ENCODE assay signal across 7 mouse cellular contexts in genomic region chr1:189727884-189728783, GRCm38 (mm10). TPM values are rescaled to one million over a fixed set of nuclear protein-coding genes. Genes with fewer than 3 reads are reported as not detected.
DNase-seq lines count a peak whose midpoint lies in the region; ATAC-seq and TF ChIP-seq lines count a peak whose summit lies in the region.

Gene Ptpn14 (plus strand): TSS chr1:189728268.

- H3K27ac ChIP-seq in brown adipose tissue, adult 24 weeks (replicated peaks; ENCODE audit: low read depth, low read length) = peak within 1 kb of the TSS; percentile 93
- H3K27ac ChIP-seq in intestine, embryonic 14.5 days (ENCODE audit: low read depth) = peak within 1 kb of the TSS; percentile 96
- peak within 1 kb of the TSS; percentile 95 for H3K27ac ChIP-seq in limb, embryonic 12.5 days
- H3K27ac ChIP-seq in midbrain, embryonic 14.5 days (replicated peaks; ENCODE audit: low read depth, low read length) = 0 out of 2 replicates have a peak within 1 kb of the TSS, but pooled peaks have one; percentile 2
- peak within 1 kb of the TSS; percentile 99 for H3K27ac ChIP-seq in stomach, embryonic 16.5 days (ENCODE audit: low read length)

- peaks cover 15% of the 10 kb centered on the region for H3K4me1 ChIP-seq in brown adipose tissue, adult 24 weeks (ENCODE audit: control insufficient read depth, insufficient read depth, insufficient read length, low read length)
- H3K4me1 ChIP-seq in intestine, embryonic 14.5 days (replicated peaks; ENCODE audit: control insufficient read depth, insufficient read depth, low read length) = peaks cover 25% of the 10 kb centered on the region; the same call in 1 of the 2 replicates
- H3K4me1 ChIP-seq in limb, embryonic 12.5 days (replicated peaks) = peaks cover 50% of the 10 kb centered on the region
- peaks cover 13% of the 10 kb centered on the region for H3K4me1 ChIP-seq in midbrain, embryonic 14.5 days (ENCODE audit: control insufficient read depth, insufficient read depth, low read length)
- H3K4me1 ChIP-seq in stomach, embryonic 16.5 days (ENCODE audit: control insufficient read depth, insufficient read depth, low read length) = peaks cover 35% of the 10 kb centered on the region

- TF ChIP-seq CTCF in Patski (IDR thresholded peaks at IDR 0.05) = no peak

- H3K27me3 ChIP-seq in Patski = no peaks in the 10 kb centered on the region
- H3K27me3 ChIP-seq in intestine, embryonic 14.5 days (replicated peaks; ENCODE audit: control insufficient read depth, insufficient read depth, low read length) = no peaks in the 10 kb centered on the region
- H3K27me3 ChIP-seq in limb, embryonic 12.5 days = no peaks in the 10 kb centered on the region
- peaks cover 25% of the 10 kb centered on the region for H3K27me3 ChIP-seq in midbrain, embryonic 14.5 days (ENCODE audit: control insufficient read depth, insufficient read depth, low read length)
- no peaks in the 10 kb centered on the region for H3K27me3 ChIP-seq in stomach, embryonic 16.5 days (ENCODE audit: control insufficient read depth, insufficient read depth, low read length)

- H3K4me2 ChIP-seq in intestine, embryonic 14.5 days (ENCODE audit: low read length) = peak within 1 kb of the TSS; percentile 85
- H3K4me2 ChIP-seq in limb, embryonic 12.5 days = peak within 1 kb of the TSS; percentile 79
- peak within 1 kb of the TSS; percentile 98 for H3K4me2 ChIP-seq in midbrain, embryonic 14.5 days (ENCODE audit: low read length)
- peak within 1 kb of the TSS; percentile 85 for H3K4me2 ChIP-seq in stomach, embryonic 16.5 days (ENCODE audit: low read depth, low read length)

- no peaks in the 10 kb centered on the region for H3K36me3 ChIP-seq in intestine, embryonic 14.5 days (ENCODE audit: control insufficient read depth, insufficient read depth, low read length)
- no peaks in the 10 kb centered on the region for H3K36me3 ChIP-seq in limb, embryonic 12.5 days
- no peaks in the 10 kb centered on the region for H3K36me3 ChIP-seq in midbrain, embryonic 14.5 days (ENCODE audit: control insufficient read depth, insufficient read depth, low read length)
- H3K36me3 ChIP-seq in stomach, embryonic 16.5 days (ENCODE audit: control insufficient read depth, insufficient read depth, low read length) = no peaks in the 10 kb centered on the region

- POLR2A ChIA-PET in Patski (lab: Charles Lee) = interaction anchor here (0.6 to 2.3 kb wide), 9 partner anchors 12 to 193 kb away, joined by 3 to 7 read pairs (median 4); partner anchors contain the start of gene Smyd2

- in situ Hi-C loops in Patski (cut with MboI; ENCODE audit: low pct_unique_long_range_greater_than_20kb) = loop anchor here (5.0 kb wide), 1 partner anchor 59 kb away; no protein-coding TSS in a partner anchor

- intact Hi-C loops in gastrocnemius, postnatal 36 days (cut with DNase I) = loop anchor here (2.0 kb wide), 1 partner anchor 83 kb away; no protein-coding TSS in a partner anchor

- no peaks in the 10 kb centered on the region for H3K9me3 ChIP-seq in intestine, embryonic 14.5 days (ENCODE audit: control insufficient read depth, low read length)
- no peaks in the 10 kb centered on the region for H3K9me3 ChIP-seq in limb, embryonic 12.5 days
- no peaks in the 10 kb centered on the region for H3K9me3 ChIP-seq in midbrain, embryonic 14.5 days (ENCODE audit: control insufficient read depth, low read length)
- H3K9me3 ChIP-seq in stomach, embryonic 16.5 days (replicated peaks; ENCODE audit: control insufficient read depth, low read length) = no peaks in the 10 kb centered on the region

- peak within 1 kb of the TSS; percentile 80 for H3K9ac ChIP-seq in intestine, embryonic 14.5 days (ENCODE audit: low read length)
- H3K9ac ChIP-seq in limb, embryonic 12.5 days (replicated peaks) = peak within 1 kb of the TSS; percentile 95
- peak within 1 kb of the TSS; percentile 42 for H3K9ac ChIP-seq in midbrain, embryonic 14.5 days (replicated peaks; ENCODE audit: low read length)
- peak within 1 kb of the TSS; percentile 96 for H3K9ac ChIP-seq in stomach, embryonic 16.5 days (ENCODE audit: low read length)

- no peak for DNase-seq in Patski (ENCODE audit: low read depth, low spot score)
- DNase-seq in gastrocnemius, postnatal 36 days = peak; percentile 71 to 80
- DNase-seq in intestine, embryonic 14.5 days (ENCODE audit: low spot score) = peak; percentile 93
- peak; percentile 84 for DNase-seq in midbrain, embryonic 14.5 days

- H3K4me3 ChIP-seq in brown adipose tissue, adult 24 weeks (ENCODE audit: insufficient read depth, low read depth, low read length) = peak within 1 kb of the TSS; percentile 97
- H3K4me3 ChIP-seq in intestine, embryonic 14.5 days (ENCODE audit: low read depth, low read length) = peak within 1 kb of the TSS; percentile 76
- peak within 1 kb of the TSS; percentile 86 for H3K4me3 ChIP-seq in limb, embryonic 12.5 days (replicated peaks)
- peak within 1 kb of the TSS; percentile 51 for H3K4me3 ChIP-seq in midbrain, embryonic 14.5 days (replicated peaks; ENCODE audit: low read depth, low read length)
- H3K4me3 ChIP-seq in stomach, embryonic 16.5 days (replicated peaks; ENCODE audit: low read length) = peak within 1 kb of the TSS; percentile 98

- 1% methylated on average over 86 of the region's 98 CpGs for WGBS in intestine, embryonic 14.5 days
- 1% methylated on average over 98 of the region's 98 CpGs for WGBS in limb, embryonic 12.5 days
- WGBS in midbrain, embryonic 14.5 days = under 1% methylated on average over 88 of the region's 98 CpGs
- under 1% methylated on average over 89 of the region's 98 CpGs for WGBS in stomach, embryonic 16.5 days

- peak; percentile 81 for ATAC-seq in Patski
- peak; percentile 93 for ATAC-seq in intestine, embryonic 14.5 days (replicated peaks; ENCODE audit: low FRiP score, low TSS enrichment, low read depth)
- ATAC-seq in limb, embryonic 12.5 days (ENCODE audit: insufficient number of reproducible peaks, insufficient read depth, low FRiP score, low TSS enrichment, low read depth) = peak; percentile 85
- ATAC-seq in midbrain, embryonic 14.5 days (ENCODE audit: low FRiP score, low TSS enrichment) = peak; percentile 78
- ATAC-seq in stomach, embryonic 16.5 days (ENCODE audit: insufficient read depth, low FRiP score) = peak; percentile 95

- CTCF ChIA-PET in Patski (lab: Charles Lee) = interaction anchor here (0.7 to 2.0 kb wide), 7 partner anchors 20 to 136 kb away, joined by 3 to 10 read pairs (median 3); no protein-coding TSS in a partner anchor

RNA-seq across cellular contexts. Expression of gene Ptpn14, which starts in this region (rescaled TPM):
- 56.8 TPM for polyA plus RNA-seq in Patski (2021)
- 10.1 and 14.1 TPM in 2 replicates for polyA plus RNA-seq in brown adipose tissue, adult 24 weeks (2012; ENCODE audit: insufficient read depth, insufficient read length, missing spikeins)
- 10 to 100 TPM in 1 of 2 experiments, 1 to 10 TPM in 1; 9.7 to 13.0 TPM for total RNA-seq in gastrocnemius, postnatal 36 days (2021)
- 7.9 and 9.1 TPM in 2 replicates for polyA plus RNA-seq in intestine, embryonic 14.5 days (2014; fragmentation: Nextera tagmentation; extraction: Ambion mirVana)
- polyA plus RNA-seq in limb, embryonic 12.5 days (2016; fragmentation: Nextera tagmentation; extraction: Ambion mirVana) = 9.6 and 11.4 TPM in 2 replicates
- 0.70 and 1.7 TPM in 2 replicates for polyA plus RNA-seq in midbrain, embryonic 14.5 days (2014; fragmentation: Nextera tagmentation; extraction: Ambion mirVana)
- 8.4 and 8.7 TPM in 2 replicates for polyA plus RNA-seq in stomach, embryonic 16.5 days (2015; fragmentation: Nextera tagmentation; extraction: Ambion mirVana)

Comparison
In these comparisons a context has a peak if more than half of its experiments do, and no peak if none do; other contexts are left out.
1. H3K27ac ChIP-seq: peak in every context shown above with its lines; median percentile 99 in stomach, embryonic 16.5 days; 96 in intestine, embryonic 14.5 days; 95 in limb, embryonic 12.5 days; 93 in brown adipose tissue, adult 24 weeks; 2 in midbrain, embryonic 14.5 days.
2. H3K9ac ChIP-seq: peak in every context shown above with its lines; median percentile 96 in stomach, embryonic 16.5 days; 95 in limb, embryonic 12.5 days; 80 in intestine, embryonic 14.5 days; 42 in midbrain, embryonic 14.5 days.